Mouse (Mus musculus): Measurements from ENCODE around the gene 1700029H14Rik.

The 1700029H14Rik gene

GRCm38 (mm10) chr8:13504894-13505674 is 57.2 kb downstream of the 1700029H14Rik start:
- no peak for DNase-seq (ENCODE audit: low spot score)

GRCm38 (mm10) chr8:13503936-13504606 is 58.2 kb downstream of the 1700029H14Rik start:
- DNase-seq (ENCODE audit: low spot score): no peak

GRCm38 (mm10) chr8:13501221-13501620 is 61.0 kb downstream of the 1700029H14Rik start:
- no peak for DNase-seq (ENCODE audit: low spot score)

All from lung, postnatal 25 days (tissue).